Mouse (Mus musculus): ENCODE results near the gene Taf4.

DNA sequence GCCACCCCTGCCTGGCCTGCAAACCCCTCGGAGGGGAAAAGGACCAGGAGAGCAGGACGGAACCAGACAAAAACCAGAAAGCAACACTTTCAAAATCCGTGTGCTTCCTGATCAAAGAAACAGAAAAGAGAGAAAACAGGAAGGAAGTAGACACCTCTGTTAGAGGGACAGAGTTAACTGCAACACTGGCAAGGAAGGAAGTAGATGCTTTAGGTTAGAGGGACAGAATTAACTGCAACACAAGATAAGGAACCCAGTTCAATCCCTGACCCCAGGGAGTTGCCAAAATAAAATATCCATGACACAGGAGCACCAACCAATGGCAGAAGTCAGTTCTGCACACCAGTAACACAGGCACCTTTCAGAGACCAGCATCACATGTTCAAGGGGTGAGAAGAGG, 42.3 kb downstream of the Taf4 start:
- no peak for TF ChIP-seq CTCF (IDR thresholded peaks at IDR 0.05; ENCODE audit: borderline replicate concordance, insufficient read depth, low read depth, low read length)
- TF ChIP-seq POLR2A (IDR thresholded peaks at IDR 0.05; ENCODE audit: borderline replicate concordance, insufficient read depth, low read length): no peak

Measured in cerebellum, adult 2 months (tissue).